Mouse (Mus musculus) MEL (cell line): ENCODE results near the gene Slc2a13. TPM values are rescaled to one million over a fixed set of nuclear protein-coding genes. Genes with fewer than 3 reads are reported as not detected.

ENCODE experiments used
- DNase-seq: peaks from one replicate; pipeline ENCODE4 v3.0.0; 2011; ENCODE audit warnings: low read depth, low spot score
- H3K27ac ChIP-seq: 2 replicates; pipeline ENCODE4 v1.5.1; 2012; ENCODE audit warnings: low read depth, mild to moderate bottlenecking, control low read depth, low read length, moderate library complexity; ENCODE audit not compliant: control insufficient read depth
- H3K27me3 ChIP-seq, 2 experiments: fragments of 150-350 bp in 1 of 2; sonication (generic) in 1 of 2; 2 replicates each; pipeline ENCODE4 v1.6.1; 2012; ENCODE audit warnings: low read length in 2 of 2, mild to moderate bottlenecking in 2 of 2, improper control_type of control experiment in 1 of 2, moderate library complexity in 1 of 2; ENCODE audit not compliant: insufficient read depth in 2 of 2, control insufficient read depth in 1 of 2
- H3K36me3 ChIP-seq, 2 experiments: 2 replicates each; pipeline ENCODE4 v1.6.1; 2012 to 2014; ENCODE audit warnings: low read length in 2 of 2, improper control_type of control experiment in 1 of 2, inconsistent platforms in 1 of 2, mild to moderate bottlenecking in 1 of 2; ENCODE audit not compliant: insufficient read depth in 2 of 2, control insufficient read depth in 1 of 2
- H3K4me1 ChIP-seq, 2 experiments: fragments of 150-350 bp in 1 of 2; sonication (generic) in 1 of 2; 2 replicates each; pipeline ENCODE4 v1.6.1; 2012; ENCODE audit warnings: low read length in 2 of 2, improper control_type of control experiment in 1 of 2, mild to moderate bottlenecking in 1 of 2; ENCODE audit not compliant: insufficient read depth in 2 of 2, control insufficient read depth in 1 of 2
- H3K4me3 ChIP-seq, 2 experiments: fragments of 150-350 bp in 1 of 2; sonication (generic) in 1 of 2; 2 replicates each; pipeline ENCODE4 v1.5.1; 2012; ENCODE audit warnings: low read depth in 2 of 2, low read length in 2 of 2, mild to moderate bottlenecking in 2 of 2, moderate library complexity in 2 of 2, control low read depth in 1 of 2, improper control_type of control experiment in 1 of 2; ENCODE audit not compliant: control insufficient read depth in 1 of 2, insufficient read depth in 1 of 2
- H3K79me2 ChIP-seq: 2 replicates; pipeline ENCODE4 v1.6.1; 2012; ENCODE audit warnings: mild to moderate bottlenecking, low read length, moderate library complexity; ENCODE audit not compliant: control insufficient read depth, poor library complexity, insufficient read depth
- H3K9ac ChIP-seq: 2 replicates; pipeline ENCODE4 v1.6.1; 2012; ENCODE audit warnings: low read depth, mild to moderate bottlenecking, control low read depth, low read length, moderate library complexity; ENCODE audit not compliant: control insufficient read depth, poor library complexity, severe bottlenecking
- H3K9me3 ChIP-seq: fragments of 150-350 bp; sonication (generic); replicated peaks from 2 replicates; pipeline ENCODE4 v1.6.1; 2012; ENCODE audit warnings: mild to moderate bottlenecking, low read length, improper control_type of control experiment, moderate library complexity; ENCODE audit not compliant: insufficient read depth
- CHD1 ChIP-seq: IDR thresholded peaks from 2 replicates; pipeline ENCODE4 v1.6.1; 2012; ENCODE audit warnings: low read depth, mild to moderate bottlenecking, inconsistent platforms, low read length, improper control_type of control experiment
- ELF1 ChIP-seq: IDR thresholded peaks from 2 replicates; pipeline ENCODE4 v1.6.1; 2014; ENCODE audit warnings: low read depth, mild to moderate bottlenecking, inconsistent platforms, low read length, improper control_type of control experiment, moderate library complexity
- ETS1 ChIP-seq: IDR thresholded peaks from 2 replicates; pipeline ENCODE4 v1.6.1; 2012; ENCODE audit warnings: low read depth, mild to moderate bottlenecking, inconsistent platforms, low read length, improper control_type of control experiment, moderate library complexity
- JUND ChIP-seq: IDR thresholded peaks from 2 replicates; pipeline ENCODE4 v1.6.1; 2011; ENCODE audit warnings: low read depth, mild to moderate bottlenecking, improper control_type of control experiment, low read length
- KAT2A ChIP-seq: conservative IDR thresholded peaks from 2 replicates; pipeline ENCODE4 v1.6.1; 2012; ENCODE audit warnings: low read depth, low read length, improper control_type of control experiment, inconsistent platforms
- MAX ChIP-seq: IDR thresholded peaks from 2 replicates; pipeline ENCODE4 v1.6.1; 2011; ENCODE audit warnings: low read length, improper control_type of control experiment
- MAZ ChIP-seq: IDR thresholded peaks from 2 replicates; pipeline ENCODE4 v1.6.1; 2012; ENCODE audit warnings: low read depth, mild to moderate bottlenecking, inconsistent platforms, low read length, improper control_type of control experiment
- MXI1 ChIP-seq: IDR thresholded peaks from 2 replicates; pipeline ENCODE4 v1.6.1; 2011; ENCODE audit warnings: mild to moderate bottlenecking, low read depth, low read length, improper control_type of control experiment
- MYC ChIP-seq: IDR thresholded peaks from 2 replicates; pipeline ENCODE4 v1.6.1; 2011; ENCODE audit warnings: low read depth, mild to moderate bottlenecking, low read length, improper control_type of control experiment, moderate library complexity
- NELFE ChIP-seq: IDR thresholded peaks from 2 replicates; pipeline ENCODE4 v1.6.1; 2011; ENCODE audit warnings: low read depth, low read length, improper control_type of control experiment
- NRF1 ChIP-seq: IDR thresholded peaks from 2 replicates; pipeline ENCODE4 v1.6.1; 2014; ENCODE audit warnings: low read depth, mild to moderate bottlenecking, inconsistent platforms, low read length, improper control_type of control experiment, moderate library complexity; ENCODE audit not compliant: poor library complexity, insufficient read depth, severe bottlenecking
- POLR2A ChIP-seq, 2 experiments: IDR thresholded peaks; 2 replicates each; pipeline ENCODE4 v1.6.1; 2011 to 2012; ENCODE audit warnings: low read length in 2 of 2, mild to moderate bottlenecking in 2 of 2, control low read depth in 1 of 2, improper control_type of control experiment in 1 of 2, low read depth in 1 of 2, moderate library complexity in 1 of 2; ENCODE audit not compliant: control insufficient read depth in 1 of 2, insufficient read depth in 1 of 2, poor library complexity in 1 of 2
- POLR2AphosphoS2 ChIP-seq: IDR thresholded peaks from 2 replicates; pipeline ENCODE4 v1.6.1; 2011; ENCODE audit warnings: low read length, improper control_type of control experiment
- RCOR1 ChIP-seq: IDR thresholded peaks from 2 replicates; pipeline ENCODE4 v1.6.1; 2012; ENCODE audit warnings: low read depth, mild to moderate bottlenecking, inconsistent platforms, low read length, improper control_type of control experiment
- SIN3A ChIP-seq: IDR thresholded peaks from 2 replicates; pipeline ENCODE4 v1.6.1; 2012; ENCODE audit warnings: low read length, improper control_type of control experiment, inconsistent platforms
- SMC3 ChIP-seq: IDR thresholded peaks from 2 replicates; pipeline ENCODE4 v1.6.1; 2011; ENCODE audit warnings: low read depth, low read length, improper control_type of control experiment
- TAL1 ChIP-seq: IDR thresholded peaks from 2 replicates; pipeline ENCODE4 v1.6.1; 2012; ENCODE audit warnings: mild to moderate bottlenecking, inconsistent platforms, low read length, moderate library complexity, mixed read lengths
- UBTF ChIP-seq: IDR thresholded peaks from 2 replicates; pipeline ENCODE4 v1.6.1; 2012; ENCODE audit warnings: low read depth, mild to moderate bottlenecking, inconsistent platforms, low read length, improper control_type of control experiment, moderate library complexity, borderline replicate concordance; ENCODE audit not compliant: insufficient read depth
- USF1 ChIP-seq: IDR thresholded peaks from 2 replicates; pipeline ENCODE4 v1.6.1; 2014; ENCODE audit warnings: low read depth, mild to moderate bottlenecking, inconsistent platforms, low read length, improper control_type of control experiment, moderate library complexity
- USF2 ChIP-seq, 2 experiments: IDR thresholded peaks; 2 replicates each; pipeline ENCODE4 v1.6.1; 2011 to 2012; ENCODE audit warnings: improper control_type of control experiment in 2 of 2, low read length in 2 of 2, borderline replicate concordance in 1 of 2, inconsistent platforms in 1 of 2, low read depth in 1 of 2, mild to moderate bottlenecking in 1 of 2; ENCODE audit not compliant: insufficient read depth in 1 of 2
- ZC3H11A ChIP-seq: IDR thresholded peaks from 2 replicates; pipeline ENCODE4 v1.6.1; 2012; ENCODE audit warnings: low read depth, mild to moderate bottlenecking, inconsistent platforms, low read length, improper control_type of control experiment
- ZKSCAN1 ChIP-seq: IDR thresholded peaks from 2 replicates; pipeline ENCODE4 v1.6.1; 2012; ENCODE audit warnings: low read depth, mild to moderate bottlenecking, inconsistent platforms, low read length, improper control_type of control experiment, moderate library complexity
- ZNF384 ChIP-seq: IDR thresholded peaks from 2 replicates; pipeline ENCODE4 v1.6.1; 2012; ENCODE audit warnings: low read depth, mild to moderate bottlenecking, inconsistent platforms, low read length, improper control_type of control experiment
- polyA plus RNA-seq, 2 experiments: library from polyadenylated mRNA; stranded (reverse) in 1 of 2; unstranded in 1 of 2; fragments of >175 nt in 1 of 2; fragments of >200 nt in 1 of 2; gene quantifications; 2 replicates each; pipeline versions ENCODE4 v1.2.1 to v1.2.4; 2012; ENCODE audit warnings: low replicate concordance in 2 of 2, low read depth in 1 of 2; ENCODE audit not compliant: insufficient read length in 2 of 2, insufficient read depth in 1 of 2, missing spikeins in 1 of 2
- total RNA-seq: library from RNA; depleted of rRNA; stranded (reverse); fragments of 300-350 nt; gene quantifications from 2 replicates; pipeline ENCODE4 v1.2.3, GENCODE M21; 2012

Slc2a13 gene
- total and polyA plus RNA-seq, 3 experiments = not detected

DNA sequence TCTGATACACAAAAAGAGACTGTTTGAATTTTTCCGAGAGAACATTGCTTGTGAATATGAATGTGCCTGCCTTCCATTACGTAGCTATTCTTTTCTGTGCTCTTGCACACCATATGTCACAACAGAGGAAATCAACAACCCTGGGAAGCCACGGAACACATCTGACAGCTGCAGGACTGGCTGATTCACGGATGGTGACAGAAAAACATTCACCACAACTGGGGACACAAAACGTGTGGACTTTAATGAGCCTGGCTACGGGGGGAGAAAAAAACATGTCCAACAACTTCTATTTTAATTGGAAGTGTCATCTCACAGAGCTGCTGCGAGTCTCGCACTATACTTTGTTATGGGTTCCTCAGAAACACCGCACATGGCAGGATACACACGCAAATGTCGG lies 196.0 kb downstream of the Slc2a13 start:
- no peak for TF ChIP-seq USF2 (IDR thresholded peaks at IDR 0.05; ENCODE audit: borderline replicate concordance in 1 of 2, insufficient read depth in 1 of 2, low read depth in 1 of 2, low read length in 2 of 2)
- TF ChIP-seq JUND = no peak
- TF ChIP-seq ZNF384 = no peak
- no peak for TF ChIP-seq ZC3H11A
- no peak for TF ChIP-seq SIN3A
- no peak for TF ChIP-seq UBTF
- no peak for TF ChIP-seq MXI1
- TF ChIP-seq KAT2A = no peak
- no peak for TF ChIP-seq MYC
- no peak for TF ChIP-seq NRF1
- no peak for TF ChIP-seq SMC3
- TF ChIP-seq POLR2A (IDR thresholded peaks at IDR 0.05; ENCODE audit: control insufficient read depth in 1 of 2, insufficient read depth in 1 of 2, low read depth in 1 of 2, low read length in 2 of 2, poor library complexity in 1 of 2) = no peak
- no peak for TF ChIP-seq MAZ
- TF ChIP-seq ETS1 = no peak
- no peak for TF ChIP-seq ZKSCAN1
- TF ChIP-seq RCOR1 = no peak
- no peak for TF ChIP-seq POLR2AphosphoS2
- TF ChIP-seq USF1 = no peak
- TF ChIP-seq NELFE = no peak
- no peaks in the 10 kb centered on the region for H3K9me3 ChIP-seq
- H3K4me1 ChIP-seq = no peaks in the 10 kb centered on the region

DNA sequence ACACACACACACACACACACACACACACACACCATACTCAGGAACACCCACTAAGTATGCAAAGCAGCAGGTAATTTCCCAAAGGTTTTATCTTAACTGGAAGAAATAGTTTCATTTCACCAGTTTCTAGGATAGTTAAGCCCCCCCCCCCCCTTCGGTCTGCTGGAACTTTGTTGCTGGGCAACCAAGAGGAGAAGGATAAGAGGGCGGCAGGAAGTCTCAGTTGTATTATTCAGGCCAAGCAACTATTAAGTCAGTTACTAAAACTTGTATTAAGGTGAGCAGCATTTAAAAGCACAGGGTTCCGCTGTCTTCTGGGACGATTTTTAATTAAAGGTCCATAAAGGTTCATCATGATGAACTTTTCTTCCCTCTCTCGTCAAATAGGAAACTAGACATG lies 198.6 kb downstream of the Slc2a13 start:
- no peaks in the 10 kb centered on the region for H3K4me1 ChIP-seq
- no peak overlapping the region for H3K9ac ChIP-seq
- H3K36me3 ChIP-seq = no peaks in the 10 kb centered on the region
- H3K27me3 ChIP-seq = no peaks in the 10 kb centered on the region
- H3K27ac ChIP-seq = no peak overlapping the region
- H3K9me3 ChIP-seq = no peaks in the 10 kb centered on the region
- H3K79me2 ChIP-seq = no peaks in the 10 kb centered on the region
- TF ChIP-seq MAX (no peak), CHD1 (no peak), ZNF384 (no peak), KAT2A (no peak), SIN3A (no peak), ELF1 (no peak), TAL1 (no peak)
- no peak for DNase-seq
- H3K4me3 ChIP-seq = no peak overlapping the region

More for the DNA sequence above, 196.0 kb downstream of the Slc2a13 start:
- no peak overlapping the region for H3K4me3 ChIP-seq
- H3K36me3 ChIP-seq = no peaks in the 10 kb centered on the region
- H3K27me3 ChIP-seq = no peaks in the 10 kb centered on the region
- H3K9ac ChIP-seq = no peak overlapping the region
- no peaks in the 10 kb centered on the region for H3K79me2 ChIP-seq
- no peak overlapping the region for H3K27ac ChIP-seq
- DNase-seq = no peak
